Mouse (Mus musculus) hindbrain, embryonic 15.5 days (tissue): ENCODE results near the gene Ybx1. TPM values are rescaled to one million over a fixed set of nuclear protein-coding genes. Genes with fewer than 3 reads are reported as not detected.

Experiments used
- ATAC-seq: fragments of 200-750 bp; cut with Nextera tagmentation; 2 replicates; pipeline ENCODE4 v1.8.0; 2017; ENCODE audit warnings: low read depth, moderate number of reproducible peaks, moderate TSS enrichment; ENCODE audit not compliant: low FRiP score
- H3K27ac ChIP-seq: fragments of 300-500 bp; sonication (generic); replicated peaks from 2 replicates; pipeline ENCODE4 v1.5.1; 2015; ENCODE audit warnings: mild to moderate bottlenecking, inconsistent platforms
- H3K27me3 ChIP-seq: fragments of 300-500 bp; sonication (generic); 2 replicates; pipeline ENCODE4 v1.6.1; 2015; ENCODE audit warnings: control low read depth, inconsistent platforms
- H3K36me3 ChIP-seq: fragments of 300-500 bp; sonication (generic); 2 replicates; pipeline ENCODE4 v1.6.1; 2015; ENCODE audit warnings: control low read depth, inconsistent platforms
- H3K4me1 ChIP-seq: fragments of 300-500 bp; sonication (generic); replicated peaks from 2 replicates; pipeline ENCODE4 v1.6.1; 2015; ENCODE audit warnings: control low read depth, inconsistent platforms
- H3K4me2 ChIP-seq: fragments of 300-500 bp; sonication (generic); 2 replicates; pipeline ENCODE4 v1.6.1; 2015; ENCODE audit warnings: moderate library complexity, mild to moderate bottlenecking, inconsistent platforms
- H3K4me3 ChIP-seq: fragments of 300-500 bp; sonication (generic); 2 replicates; pipeline ENCODE4 v1.5.1; 2015; ENCODE audit warnings: mild to moderate bottlenecking, inconsistent platforms
- H3K9ac ChIP-seq: fragments of 300-500 bp; sonication (generic); 2 replicates; pipeline ENCODE4 v1.6.1; 2015; ENCODE audit warnings: inconsistent platforms
- H3K9me3 ChIP-seq: fragments of 300-500 bp; sonication (generic); 2 replicates; pipeline ENCODE4 v1.6.1; 2016; ENCODE audit warnings: control low read depth, inconsistent platforms
- WGBS: fragments of 180-500 bp; shearing (Covaris S2); methylation state at CpG from one replicate; pipeline ENCODE4 v1.1.7; 2015; 5-methylcytosine and 5-hydroxymethylcytosine counted together
- polyA plus RNA-seq: library from polyadenylated mRNA; unstranded; fragments of >200 nt; fragmentation: Nextera tagmentation; extraction: Ambion mirVana; gene quantifications from 2 replicates; pipeline ENCODE4 v1.2.1, GENCODE M21; 2015

Gene Ybx1
- polyA plus RNA-seq = 891 and 932 TPM in 2 replicates

GRCm38 (mm10) chr4:119294415-119295133 is at the start of gene Ybx1:
Ybx1 (minus strand) TSS chr4:119294604.
- Histone ChIP-seq H3K27me3 (no peaks in the 10 kb centered on the region), H3K36me3 (no peaks in the 10 kb centered on the region), H3K4me1 (peaks cover 35% of the 10 kb centered on the region), H3K4me3 (peak within 1 kb of the TSS; percentile 79), H3K4me2 (peak within 1 kb of the TSS; percentile 71), H3K9ac (peak within 1 kb of the TSS; percentile 92), H3K9me3 (no peaks in the 10 kb centered on the region), H3K27ac (peak within 1 kb of the TSS; percentile 97)
- under 1% methylated on average over 60 of the region's 61 CpGs for WGBS
- ATAC-seq = peak; percentile 99

DNA sequence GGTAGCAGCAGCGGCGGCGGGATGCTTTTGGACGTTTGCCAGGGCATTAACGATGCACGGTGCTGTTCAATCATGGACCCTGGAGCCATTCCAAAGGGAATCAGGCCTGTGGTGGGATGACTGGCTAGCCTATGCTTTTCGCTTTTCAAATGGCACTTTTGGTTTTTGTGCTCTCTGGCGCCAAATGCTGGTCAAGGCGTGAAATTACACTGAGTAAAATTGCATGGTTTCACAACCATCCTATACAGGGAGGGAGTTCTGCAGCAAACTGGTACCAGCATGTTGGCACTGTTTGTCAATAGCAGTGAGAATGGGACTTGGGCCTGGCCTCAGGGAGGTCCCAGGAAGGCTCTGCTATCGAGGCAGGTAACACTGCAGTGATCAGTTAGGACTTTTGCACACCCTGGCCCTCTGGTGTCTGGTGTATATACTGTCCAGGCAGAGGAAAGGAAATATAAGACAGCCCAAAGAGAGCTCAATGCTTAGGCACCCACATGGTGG is 44.5 kb upstream of the Ybx1 start:
- Histone ChIP-seq H3K9ac (0 out of 2 replicates have a peak overlapping the region, but pooled peaks have one; percentile 35), H3K4me3 (peak overlapping the region; percentile 20), H3K9me3 (no peaks in the 10 kb centered on the region), H3K27me3 (no peaks in the 10 kb centered on the region), H3K36me3 (no peaks in the 10 kb centered on the region; the same call in 1 of the 2 replicates), H3K4me2 (peak overlapping the region; percentile 48), H3K4me1 (peaks cover 16% of the 10 kb centered on the region; the same call in 1 of the 2 replicates), H3K27ac (peak overlapping the region; percentile 88)
- WGBS = 4% methylated on average over 10 of the region's 10 CpGs
- ATAC-seq = peak; percentile 93

DNA sequence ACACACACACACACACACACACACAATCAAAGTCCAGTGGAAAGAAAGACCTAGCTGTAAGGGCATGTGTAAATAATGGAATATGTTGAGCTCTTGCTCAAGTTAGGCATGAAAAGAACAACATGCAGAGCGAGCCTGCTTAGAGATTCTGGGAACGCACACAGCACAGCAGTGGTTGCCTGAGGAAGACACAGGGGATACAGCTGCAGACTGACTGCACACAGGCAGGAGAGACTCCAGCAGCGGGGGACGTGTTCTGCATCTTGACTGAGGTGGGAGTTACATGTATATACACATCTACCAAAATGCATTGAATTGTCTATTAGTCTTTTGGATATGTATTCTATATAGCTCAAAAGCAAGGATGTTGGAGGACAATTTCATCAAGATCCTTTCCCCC is 44.0 kb upstream of the Ybx1 start:
- peak overlapping the region; percentile 20 for H3K4me3 ChIP-seq
- WGBS = 15% methylated on average over 4 of the region's 4 CpGs

GRCm38 (mm10) chr4:119333487-119333886 is 39.1 kb upstream of the Ybx1 start:
- Histone ChIP-seq H3K36me3 (peaks cover 3% of the 10 kb centered on the region; the same call in 1 of the 2 replicates), H3K9me3 (no peaks in the 10 kb centered on the region), H3K27me3 (no peaks in the 10 kb centered on the region), H3K9ac (no peak overlapping the region), H3K4me2 (no peak overlapping the region), H3K4me1 (peaks cover 9% of the 10 kb centered on the region; the same call in 1 of the 2 replicates), H3K27ac (no peak overlapping the region), H3K4me3 (no peak overlapping the region)
- ATAC-seq = no peak
- 91% methylated on average over 6 of the region's 6 CpGs for WGBS

More for the DNA sequence above, 44.0 kb upstream of the Ybx1 start:
- H3K9ac ChIP-seq = 0 out of 2 replicates have a peak overlapping the region, but pooled peaks have one; percentile 35
- H3K27ac ChIP-seq = peak overlapping the region; percentile 88
- peak overlapping the region; percentile 48 for H3K4me2 ChIP-seq
- H3K4me1 ChIP-seq = peaks cover 16% of the 10 kb centered on the region; the same call in 1 of the 2 replicates
- no peaks in the 10 kb centered on the region for H3K9me3 ChIP-seq
- no peaks in the 10 kb centered on the region; the same call in 1 of the 2 replicates for H3K36me3 ChIP-seq
- H3K27me3 ChIP-seq = no peaks in the 10 kb centered on the region
- ATAC-seq = peak; percentile 89

GRCm38 (mm10) chr4:119320896-119321550 is 26.6 kb upstream of the Ybx1 start:
- Histone ChIP-seq H3K4me2 (peak overlapping the region; percentile 89), H3K36me3 (peaks cover 15% of the 10 kb centered on the region), H3K27ac (peak overlapping the region; percentile 91), H3K4me3 (peak overlapping the region; percentile 69), H3K9me3 (no peaks in the 10 kb centered on the region), H3K4me1 (peaks cover 17% of the 10 kb centered on the region), H3K27me3 (no peaks in the 10 kb centered on the region), H3K9ac (peak overlapping the region; percentile 49)
- WGBS = 25% methylated on average over 10 of the region's 10 CpGs
- ATAC-seq = peak; percentile 61

DNA sequence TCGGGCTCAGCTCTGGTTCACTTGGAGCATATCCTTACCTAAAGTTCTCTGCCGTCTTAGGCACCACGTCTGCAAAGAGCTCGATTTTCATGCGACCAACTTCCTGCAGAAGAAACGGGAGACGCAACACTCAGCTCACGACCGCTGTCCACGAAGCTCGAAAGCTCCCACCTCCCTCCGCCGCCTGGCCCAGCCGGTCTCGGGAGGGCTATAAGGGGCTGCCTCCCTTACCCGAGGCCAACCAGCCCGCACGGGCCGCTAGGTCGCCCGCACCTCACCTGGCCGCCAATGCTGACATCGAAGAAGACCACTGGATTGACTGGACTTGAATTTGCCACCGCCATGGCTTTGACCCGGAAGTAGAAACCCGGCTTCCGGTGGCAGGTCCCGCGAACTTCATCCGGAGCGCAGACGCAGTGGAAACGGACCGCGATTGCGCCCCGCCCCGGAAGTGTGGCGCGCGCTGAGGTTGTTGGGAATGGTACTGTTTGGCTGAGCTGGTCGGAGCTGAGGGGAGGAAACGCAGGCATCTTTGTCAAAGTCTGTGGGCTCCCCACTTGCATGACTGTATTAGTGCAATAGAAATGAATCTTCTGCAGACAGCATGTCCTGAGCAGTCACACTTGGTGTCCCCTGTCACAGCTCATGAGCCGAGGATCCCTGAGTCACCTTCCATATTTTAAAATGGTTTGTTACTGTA is 25.9 kb upstream of the Ybx1 start, which contains the start of gene Ppih:
Gene Ppih, minus strand, starts transcription at position 416 of the 700 bp plus-strand sequence.
- peak; percentile 98 for ATAC-seq
- Histone ChIP-seq H3K9ac (peak within 1 kb of the TSS; percentile 49), H3K27me3 (no peaks in the 10 kb centered on the region), H3K27ac (peak within 1 kb of the TSS; percentile 91), H3K4me1 (peaks cover 17% of the 10 kb centered on the region), H3K4me3 (peak within 1 kb of the TSS; percentile 69), H3K9me3 (no peaks in the 10 kb centered on the region), H3K4me2 (peak within 1 kb of the TSS; percentile 89), H3K36me3 (peaks cover 22% of the 10 kb centered on the region)
- WGBS = under 1% methylated on average over 44 of the region's 44 CpGs

DNA sequence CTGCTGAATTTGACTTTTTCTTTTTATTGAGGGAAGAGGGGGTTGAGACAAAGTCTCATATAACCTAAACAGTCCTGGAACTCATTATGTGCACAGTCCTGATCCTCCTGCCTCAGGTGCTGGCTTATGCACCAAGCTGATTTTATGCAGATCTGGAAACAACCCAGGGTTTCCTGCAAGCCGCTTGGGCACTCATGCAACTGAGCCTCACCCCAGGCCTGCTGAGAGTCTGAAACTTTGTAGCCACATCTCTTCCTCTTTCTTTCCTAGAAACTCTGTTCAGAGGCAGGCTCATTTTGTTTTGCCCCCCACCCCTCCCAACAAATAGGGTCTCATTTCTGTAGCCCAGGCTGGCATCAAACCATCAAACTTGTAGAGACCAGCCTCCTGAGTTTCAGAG is 19.4 kb upstream of the Ybx1 start:
- no peak overlapping the region for H3K9ac ChIP-seq
- H3K27ac ChIP-seq = no peak overlapping the region
- no peaks in the 10 kb centered on the region for H3K4me1 ChIP-seq
- H3K4me2 ChIP-seq = no peak overlapping the region
- no peak overlapping the region for H3K4me3 ChIP-seq
- H3K36me3 ChIP-seq = peaks cover 50% of the 10 kb centered on the region
- H3K9me3 ChIP-seq = no peaks in the 10 kb centered on the region
- 96% methylated on average over 1 of the region's 1 CpGs for WGBS
- no peaks in the 10 kb centered on the region for H3K27me3 ChIP-seq
- ATAC-seq = no peak

GRCm38 (mm10) chr4:119305418-119305817 is 11.0 kb upstream of the Ybx1 start:
- Histone ChIP-seq H3K4me1 (no peaks in the 10 kb centered on the region), H3K4me3 (no peak overlapping the region), H3K27ac (no peak overlapping the region), H3K4me2 (no peak overlapping the region), H3K9ac (no peak overlapping the region), H3K27me3 (no peaks in the 10 kb centered on the region), H3K9me3 (no peaks in the 10 kb centered on the region), H3K36me3 (peaks cover 21% of the 10 kb centered on the region)
- no peak for ATAC-seq
- WGBS = 70% methylated on average over 5 of the region's 5 CpGs

- no peak overlapping the region for H3K4me2 ChIP-seq
- peaks cover 11% of the 10 kb centered on the region; the same call in 1 of the 2 replicates for H3K36me3 ChIP-seq
- no peaks in the 10 kb centered on the region for H3K4me1 ChIP-seq
- no peak for ATAC-seq
- no peaks in the 10 kb centered on the region for H3K9me3 ChIP-seq
- H3K27me3 ChIP-seq = no peaks in the 10 kb centered on the region
- H3K4me3 ChIP-seq = no peak overlapping the region
- no peak overlapping the region for H3K9ac ChIP-seq
- H3K27ac ChIP-seq = no peak overlapping the region
- 91% methylated on average over 8 of the region's 8 CpGs for WGBS
These were observed 8.9 kb upstream of the Ybx1 start for GRCm38 (mm10) chr4:119303291-119303690.

DNA sequence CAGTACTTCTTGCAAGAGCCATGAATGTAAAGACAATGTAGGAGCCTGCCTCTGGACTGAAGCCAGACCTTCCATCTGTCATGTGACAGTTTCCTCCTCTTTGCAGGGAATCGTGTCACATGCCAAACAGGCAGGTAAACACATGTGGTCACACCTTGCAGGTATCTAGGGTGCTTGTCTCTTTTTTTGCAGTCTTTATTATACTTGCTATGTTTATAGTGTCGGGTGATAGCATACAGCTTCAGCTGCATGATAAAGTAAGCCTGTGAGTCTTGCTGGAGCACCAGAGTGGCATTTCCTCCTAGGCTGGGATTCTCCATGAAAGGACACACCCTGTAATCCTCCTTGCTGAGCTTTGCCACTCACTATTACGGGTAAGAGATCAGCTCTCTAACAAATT is 7.4 kb upstream of the Ybx1 start:
- Histone ChIP-seq H3K9me3 (no peaks in the 10 kb centered on the region), H3K4me3 (no peak overlapping the region), H3K27me3 (no peaks in the 10 kb centered on the region), H3K4me2 (no peak overlapping the region), H3K9ac (no peak overlapping the region), H3K27ac (no peak overlapping the region), H3K36me3 (0 out of 2 replicates have a peak, but pooled peaks cover 2% of the 10 kb centered on the region), H3K4me1 (no peaks in the 10 kb centered on the region)
- 93% methylated on average over 3 of the region's 3 CpGs for WGBS
- no peak for ATAC-seq

DNA sequence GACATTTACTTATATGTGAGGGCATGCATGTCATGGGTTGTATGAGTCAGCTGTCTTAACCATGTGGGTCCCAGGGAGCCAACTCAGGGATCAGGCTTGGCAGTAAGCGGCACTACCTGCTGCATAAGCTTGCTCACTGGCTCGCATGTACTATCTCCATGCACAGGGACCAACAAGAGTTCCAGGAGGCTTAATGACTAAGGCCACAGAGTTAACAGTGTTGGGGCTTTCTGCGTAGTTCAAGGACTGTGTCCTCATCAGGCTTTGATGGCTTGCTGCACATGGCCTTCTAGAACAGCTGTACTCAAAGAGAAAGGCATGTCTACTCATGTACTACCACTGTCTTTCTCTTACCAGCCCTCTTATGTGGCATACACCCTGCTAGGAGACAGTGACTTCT is 6.4 kb upstream of the Ybx1 start:
- 96% methylated on average over 3 of the region's 3 CpGs for WGBS
- H3K4me1 ChIP-seq = peaks cover 1% of the 10 kb centered on the region
- no peak overlapping the region for H3K27ac ChIP-seq
- no peaks in the 10 kb centered on the region for H3K9me3 ChIP-seq
- no peak overlapping the region for H3K9ac ChIP-seq
- H3K36me3 ChIP-seq = no peaks in the 10 kb centered on the region
- no peak overlapping the region for H3K4me3 ChIP-seq
- ATAC-seq = no peak
- H3K27me3 ChIP-seq = no peaks in the 10 kb centered on the region
- H3K4me2 ChIP-seq = no peak overlapping the region
